Mouse (Mus musculus): ENCODE measurements around the gene Mta2.

- no peak for TF ChIP-seq CTCF (IDR thresholded peaks at IDR 0.05; ENCODE audit: borderline replicate concordance, insufficient read depth, low read length)
- no peak for TF ChIP-seq POLR2A (IDR thresholded peaks at IDR 0.05; ENCODE audit: low read depth, low read length)
Measured at GRCm38 (mm10) chr19:8930771-8931170, 10.9 kb upstream of the Mta2 start.
